Mouse (Mus musculus): ENCODE measurements at regions not wholly inside any gene's neighbourhood (a gene's known extent, or its start where the extent isn't known, plus 50 kb on each side); places are given as distances from the start of the nearest gene placed in this dataset.
"Not testable (repeated sequence)": the region's sequence is repeated elsewhere in the genome, so short reads cannot be mapped to it uniquely, and the experiment has no call there.

DNA sequence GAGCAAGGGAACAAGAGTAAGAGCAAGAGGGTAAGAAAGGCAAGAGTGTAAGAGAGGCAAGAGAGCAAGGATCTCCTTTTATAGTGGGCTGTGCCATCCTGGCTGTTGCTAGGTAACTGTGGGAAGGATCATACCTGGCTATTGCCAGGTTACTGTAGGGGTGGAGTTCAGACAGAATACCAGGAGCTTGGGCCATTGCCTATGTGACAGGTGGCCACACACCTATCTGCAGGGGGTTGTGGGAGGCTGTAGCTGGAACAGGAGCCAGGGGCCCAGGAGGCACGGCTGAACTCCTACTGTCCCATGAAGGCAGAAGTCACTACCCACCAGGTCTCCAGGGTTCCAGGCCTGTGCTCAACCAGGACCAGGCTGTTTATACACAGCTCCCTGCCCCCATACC, 1149.0 kb downstream of the 9330182O14Rik start:
- no peak for DNase-seq (ENCODE audit: low spot score in 2 of 2)

DNA sequence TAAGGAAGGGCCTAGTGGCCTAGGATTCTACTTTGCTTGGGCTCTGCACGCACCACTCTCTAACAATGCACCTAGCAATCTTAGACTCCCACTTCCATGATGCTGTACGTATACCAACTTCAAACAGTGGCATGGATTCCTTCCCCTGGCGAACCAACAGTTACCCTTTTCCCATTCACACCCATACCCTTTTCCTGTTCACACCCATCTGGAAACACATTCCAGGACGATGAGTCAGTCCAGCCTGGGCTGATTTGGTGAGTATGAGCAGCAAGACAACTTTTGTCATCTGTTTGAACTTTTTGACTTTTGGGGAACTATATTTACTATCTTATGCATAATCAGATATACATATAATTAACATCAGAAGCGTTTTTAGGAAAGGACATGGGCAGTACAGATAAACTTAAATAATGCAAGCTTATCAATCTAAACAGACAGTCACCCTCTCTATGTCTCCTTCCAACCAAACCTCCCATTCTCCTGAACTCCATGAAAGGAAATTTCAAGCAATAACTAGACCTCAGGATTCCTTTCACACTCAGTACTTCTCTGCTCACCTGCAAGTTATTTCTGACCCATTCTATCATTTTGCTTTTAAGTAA, 1152.7 kb downstream of the 9330182O14Rik start:
- DNase-seq (ENCODE audit: low spot score in 2 of 2), result no peak

DNA sequence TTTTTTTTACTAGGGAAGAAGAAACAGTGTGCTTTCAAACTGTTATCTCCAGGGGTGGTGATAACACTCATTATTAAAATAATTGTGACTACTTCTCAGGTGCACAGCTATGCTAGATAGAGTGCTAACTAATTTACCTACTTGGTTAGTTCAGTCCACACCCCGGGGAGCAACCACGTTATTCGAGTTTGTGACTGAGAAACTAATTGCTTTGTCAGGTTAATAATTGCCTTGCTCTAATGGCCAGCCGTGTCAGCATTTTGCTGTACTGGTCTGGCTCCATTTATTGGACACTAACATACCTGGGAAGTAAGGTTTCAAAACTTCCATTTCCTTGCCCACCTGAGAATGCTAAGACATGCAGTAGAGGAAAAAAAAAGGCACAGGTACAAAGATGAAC, 1163.3 kb downstream of the 9330182O14Rik start:
- no peak for DNase-seq (ENCODE audit: low spot score in 2 of 2)

DNA sequence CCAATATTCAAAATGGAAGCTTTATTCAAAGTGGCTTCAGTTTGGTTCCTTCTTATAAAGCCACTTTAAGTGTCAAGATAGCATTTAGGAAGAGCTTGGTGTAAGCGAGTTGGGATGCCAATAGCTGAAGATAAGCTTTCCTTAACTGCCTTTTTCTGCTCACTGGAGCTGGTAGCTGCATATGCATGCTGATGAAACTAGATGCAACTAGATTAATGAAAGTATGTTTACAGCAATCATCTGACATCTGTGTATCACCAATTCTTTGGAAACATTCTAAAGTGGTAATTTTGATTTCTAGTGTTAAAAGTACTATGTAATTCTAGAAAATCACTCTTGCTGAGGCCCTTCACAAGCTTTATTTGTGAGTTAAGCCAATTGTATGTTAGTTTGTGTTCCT, 1172.5 kb downstream of the 9330182O14Rik start:
- no peak for DNase-seq (ENCODE audit: low spot score in 2 of 2)

DNA sequence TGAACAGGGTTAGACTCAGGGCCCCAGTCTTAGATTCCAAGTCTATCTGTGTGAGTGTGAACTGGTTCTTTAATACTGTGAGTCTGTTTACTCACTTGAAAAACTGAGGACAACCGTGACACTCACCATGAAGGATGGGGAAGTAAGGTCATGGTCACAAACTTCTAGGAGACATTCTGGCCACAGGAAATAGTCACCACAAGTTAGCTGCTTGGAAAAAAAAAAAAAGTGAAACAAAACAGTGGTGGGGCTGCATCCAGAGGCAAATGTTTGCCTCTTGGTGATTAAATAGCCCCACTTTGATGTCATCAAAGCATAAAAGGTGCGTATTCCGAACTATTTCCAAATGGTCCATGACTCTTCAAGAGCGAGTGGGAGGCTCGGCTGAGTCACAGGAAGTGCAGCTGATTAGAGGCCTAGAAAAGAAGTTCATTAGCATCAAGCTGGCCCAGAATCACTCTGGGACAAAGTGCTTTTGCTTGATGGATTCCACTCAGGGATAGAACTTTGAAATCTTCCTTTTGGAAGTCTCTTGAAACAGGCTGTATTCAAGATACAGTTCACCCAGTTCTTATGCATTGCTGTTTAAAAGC, 1177.7 kb downstream of the 9330182O14Rik start:
- DNase-seq (ENCODE audit: low spot score in 2 of 2), result peak in 1 of 2 experiments; percentile 35

DNA sequence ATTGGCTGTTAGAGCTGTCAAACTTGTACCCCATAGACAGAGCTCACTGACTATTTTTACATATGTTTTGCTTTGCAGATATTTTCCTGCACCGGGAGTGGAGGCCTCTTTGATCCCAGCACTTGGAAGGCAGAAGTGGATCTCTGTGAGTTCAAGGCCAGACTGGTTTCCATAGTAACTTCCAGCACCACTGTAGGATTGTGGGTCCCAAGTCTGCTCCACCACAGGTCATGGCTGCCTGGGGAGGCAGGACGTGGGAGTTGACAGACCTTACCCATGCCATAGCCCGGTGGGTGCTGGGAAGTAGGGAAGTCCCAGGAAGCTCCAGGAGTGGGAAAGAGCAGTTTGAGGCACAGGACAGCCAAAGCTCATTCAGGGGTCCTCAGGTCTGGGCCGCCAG, 1180.8 kb downstream of the 9330182O14Rik start:
- no peak for DNase-seq (ENCODE audit: low spot score in 2 of 2)

DNA sequence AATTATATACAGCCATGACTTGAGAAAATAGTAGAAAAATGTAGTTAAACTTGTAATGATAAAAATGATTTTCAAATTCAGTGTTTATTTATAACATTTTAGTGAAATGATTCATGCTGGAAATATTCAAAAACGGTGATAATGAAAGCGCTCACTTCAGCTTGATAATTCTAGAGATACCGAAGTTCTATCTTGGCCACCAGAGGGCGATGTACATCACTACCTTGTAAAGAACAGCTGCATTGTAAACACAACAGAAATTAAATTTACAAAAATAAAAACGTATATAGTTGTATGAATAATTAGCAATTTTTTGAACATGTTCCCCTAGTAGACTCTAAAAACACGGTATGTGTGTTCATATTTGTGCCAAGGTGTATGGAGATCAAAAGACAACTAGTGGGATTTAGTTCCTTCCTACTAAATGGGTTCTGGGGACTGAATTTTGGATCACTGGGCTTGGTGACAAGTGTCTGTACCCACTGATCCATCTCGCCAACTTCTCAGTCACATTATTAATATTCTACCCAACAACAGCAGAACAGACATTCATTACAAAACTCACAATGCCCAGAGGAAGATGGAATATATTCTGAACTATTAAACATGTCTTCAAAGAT, 1191.6 kb downstream of the 9330182O14Rik start:
- peak; percentile 38 to 65 for DNase-seq (ENCODE audit: low spot score in 2 of 2)

DNA sequence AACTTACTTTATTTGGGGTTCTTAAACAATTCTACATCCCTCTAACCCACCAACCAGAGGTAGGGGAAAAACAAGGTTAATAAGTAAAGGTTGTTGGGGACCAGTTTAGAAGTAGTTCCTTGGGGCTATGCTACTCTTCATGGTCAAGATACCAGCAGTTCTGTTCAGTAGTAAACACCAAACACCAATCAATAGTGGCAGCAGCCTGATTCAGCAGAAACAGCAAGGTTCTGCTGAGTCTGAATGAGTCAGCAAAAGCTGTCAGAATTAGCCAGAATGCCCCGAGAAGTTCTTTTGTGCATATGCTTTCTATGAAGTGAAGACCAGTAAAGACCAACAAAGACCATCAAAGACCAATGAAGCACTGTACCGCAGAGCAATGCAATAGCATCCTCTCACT, 1195.1 kb downstream of the 9330182O14Rik start:
- DNase-seq (ENCODE audit: low spot score in 2 of 2), result no peak

DNA sequence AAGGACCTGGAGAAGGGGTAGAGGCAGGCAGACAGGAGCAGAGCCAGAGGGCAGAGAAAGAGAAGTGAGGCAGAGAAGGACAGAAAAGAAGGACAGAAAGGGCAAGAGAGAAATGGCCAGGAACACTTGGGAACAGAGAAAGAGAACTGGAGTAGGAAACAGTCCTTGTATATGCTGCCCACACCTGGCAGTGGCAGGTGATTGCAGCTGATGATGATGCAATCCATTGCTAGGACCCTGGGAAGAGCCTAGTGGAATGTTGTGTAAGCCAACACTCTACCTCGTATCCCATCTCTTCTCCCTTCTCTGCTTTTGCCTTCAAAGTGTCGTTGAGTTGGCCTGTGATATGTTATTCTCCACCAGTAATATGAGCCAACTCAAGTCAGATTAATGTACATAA, 1195.9 kb downstream of the 9330182O14Rik start:
- DNase-seq (ENCODE audit: low spot score in 2 of 2), result no peak

DNA sequence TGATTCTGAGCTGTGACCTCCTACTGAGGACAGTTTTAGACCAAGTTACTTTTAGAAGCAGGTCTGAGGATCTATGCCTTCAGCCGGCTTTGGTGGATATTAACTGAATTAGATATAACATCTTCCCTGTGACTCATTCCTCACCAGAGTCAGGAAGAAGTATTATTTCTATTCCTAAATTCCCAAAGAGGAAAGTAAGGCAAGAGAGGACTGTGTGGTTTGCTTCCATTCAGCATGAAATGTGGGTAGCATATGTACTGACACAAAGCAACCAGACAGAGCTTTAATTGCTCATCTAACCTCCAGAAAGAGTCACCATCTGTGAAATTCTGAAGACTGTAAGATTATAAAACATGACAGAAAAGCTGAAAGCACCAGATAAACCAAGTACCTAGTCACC, 1198.3 kb downstream of the 9330182O14Rik start:
- DNase-seq (ENCODE audit: low spot score in 2 of 2), result peak in 1 of 2 experiments; percentile 44

DNA sequence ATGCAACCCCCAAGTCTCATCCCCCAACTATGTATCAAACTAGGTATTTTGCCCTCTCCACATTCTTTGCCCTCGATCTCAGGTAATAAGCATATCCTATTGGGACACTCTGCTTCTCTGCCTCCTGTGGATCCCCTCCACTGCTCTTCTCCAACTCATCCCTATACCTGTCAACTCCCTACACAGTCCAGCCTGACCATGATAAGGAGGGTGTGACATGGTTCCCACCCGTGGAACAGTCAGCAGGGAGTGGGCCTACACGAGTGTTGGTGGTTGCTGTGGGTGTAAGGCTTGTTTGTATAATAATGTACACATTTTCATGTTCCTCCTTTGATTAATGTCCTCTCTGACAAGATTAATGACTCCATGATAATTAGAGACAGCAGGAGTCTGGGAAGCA, 1199.0 kb downstream of the 9330182O14Rik start:
- DNase-seq (ENCODE audit: low spot score in 2 of 2), result no peak

DNA sequence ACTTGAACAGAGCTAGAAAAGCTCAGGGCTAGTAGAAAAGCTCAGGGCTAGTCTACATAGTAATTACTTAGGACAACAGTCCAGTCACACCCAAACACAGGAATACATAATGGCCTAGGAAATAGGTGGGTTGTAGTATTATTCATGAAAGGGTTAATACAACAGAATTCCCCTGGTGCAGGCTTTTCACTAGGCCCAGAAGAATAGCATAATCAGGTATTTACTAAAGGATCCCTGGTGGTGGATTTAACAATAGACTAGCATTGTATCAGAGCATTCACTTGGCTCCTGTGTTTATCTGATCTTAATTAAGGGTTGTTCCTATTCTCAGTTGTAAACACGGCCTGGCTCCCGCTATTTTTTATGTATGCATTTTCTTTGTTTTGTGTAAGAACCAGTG, 1206.5 kb downstream of the 9330182O14Rik start:
- not testable (repeated sequence) for DNase-seq (ENCODE audit: low spot score in 2 of 2)

DNA sequence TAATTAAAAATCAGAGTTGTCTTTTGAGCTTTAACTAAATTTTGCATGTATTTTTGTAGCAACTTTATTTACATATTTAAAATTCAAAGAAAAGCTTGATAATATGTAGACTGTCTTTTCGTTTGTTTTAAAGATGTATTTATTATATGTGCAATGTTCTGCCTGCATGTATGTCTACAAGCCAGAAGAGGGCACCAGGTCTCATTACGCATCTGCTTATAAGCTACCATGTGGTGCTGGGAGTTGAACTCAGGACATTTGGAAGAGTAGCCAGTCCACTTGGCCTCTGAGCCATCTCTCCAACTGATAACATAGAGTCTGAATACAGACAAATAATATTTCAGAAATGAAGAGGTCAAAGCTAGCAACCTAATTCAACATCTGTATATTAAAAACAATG, 1211.4 kb downstream of the 9330182O14Rik start:
- DNase-seq (ENCODE audit: low spot score in 2 of 2), result no peak

DNA sequence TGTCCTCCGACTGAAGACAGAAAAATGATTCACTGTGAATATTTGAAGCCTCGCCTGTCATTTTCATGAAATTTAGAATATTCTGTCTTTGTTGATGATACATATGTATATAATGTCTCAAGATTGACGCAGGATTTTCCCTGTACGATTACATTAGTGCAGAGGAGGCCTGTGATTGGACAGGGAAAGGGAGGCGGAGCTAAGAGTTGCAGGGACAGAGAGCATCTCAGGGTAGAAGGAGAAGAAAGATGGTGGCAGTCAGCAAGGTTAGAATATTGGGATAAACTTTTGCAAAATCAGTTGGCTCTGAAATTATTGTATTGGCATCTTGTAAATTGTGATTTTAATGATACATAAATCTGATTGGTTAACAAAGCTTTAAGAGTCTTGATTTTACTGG, 1213.1 kb downstream of the 9330182O14Rik start:
- no peak for DNase-seq (ENCODE audit: low spot score in 2 of 2)

DNA sequence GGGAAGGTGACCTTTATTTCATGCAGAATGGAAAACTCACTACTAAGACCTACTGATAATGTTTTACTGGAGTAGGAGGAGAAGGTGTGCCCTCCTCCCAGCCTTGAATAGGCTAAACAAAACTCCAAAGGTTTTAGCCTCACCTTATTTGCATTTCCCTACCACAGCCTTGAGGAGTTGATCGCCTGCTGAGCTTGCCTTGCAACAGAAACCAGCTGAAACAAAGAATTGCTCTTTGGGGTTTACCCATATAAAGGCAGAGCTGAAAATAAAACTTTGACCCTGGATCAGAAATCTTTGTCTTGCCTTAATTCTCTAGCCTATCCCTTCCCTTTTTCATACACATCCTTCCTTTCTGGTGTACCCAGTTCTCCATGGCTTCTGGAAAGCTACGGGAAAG, 1218.0 kb downstream of the 9330182O14Rik start:
- no peak for DNase-seq (ENCODE audit: low spot score in 2 of 2)

DNA sequence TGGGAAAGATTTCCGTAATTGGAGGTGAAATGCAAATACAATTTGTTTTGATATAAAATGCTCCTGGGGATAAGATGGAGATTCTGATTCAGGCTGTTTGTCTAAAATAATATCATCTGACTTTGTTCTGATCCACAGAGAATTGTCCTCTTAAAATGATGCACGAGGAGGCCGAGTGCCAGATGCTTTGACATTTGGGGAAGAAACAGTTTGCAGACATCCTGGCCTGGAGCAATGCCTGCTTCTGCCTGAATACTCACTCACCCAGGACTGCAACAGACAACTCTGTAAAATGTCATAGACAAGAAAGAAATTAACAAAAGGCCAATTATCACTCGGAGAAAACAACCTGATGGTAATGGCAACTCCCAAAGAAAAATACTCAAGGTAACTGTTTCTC, 1225.1 kb downstream of the 9330182O14Rik start:
- no peak for DNase-seq (ENCODE audit: low spot score in 2 of 2)

DNA sequence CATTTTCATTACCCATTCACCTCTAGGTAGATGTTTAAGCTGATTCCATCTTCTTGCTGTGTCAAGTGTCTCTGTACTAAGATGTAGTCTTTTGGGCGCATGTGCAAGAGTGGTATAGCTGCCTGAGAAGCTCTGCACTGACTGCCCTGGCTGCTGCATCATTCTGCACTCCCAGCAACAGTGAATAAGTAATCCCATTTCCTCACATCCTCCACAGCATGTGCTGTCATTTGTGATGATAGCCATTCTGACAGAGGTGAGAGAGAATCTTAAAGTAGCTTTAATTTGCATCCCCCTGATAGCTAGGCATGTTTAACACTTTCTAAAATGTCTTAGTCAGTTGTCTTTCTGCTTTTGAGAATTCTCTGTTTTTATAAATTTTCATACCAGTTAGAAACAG, 1240.5 kb downstream of the 9330182O14Rik start:
- peak; percentile 34 to 67 for DNase-seq (ENCODE audit: low spot score in 2 of 2)

DNA sequence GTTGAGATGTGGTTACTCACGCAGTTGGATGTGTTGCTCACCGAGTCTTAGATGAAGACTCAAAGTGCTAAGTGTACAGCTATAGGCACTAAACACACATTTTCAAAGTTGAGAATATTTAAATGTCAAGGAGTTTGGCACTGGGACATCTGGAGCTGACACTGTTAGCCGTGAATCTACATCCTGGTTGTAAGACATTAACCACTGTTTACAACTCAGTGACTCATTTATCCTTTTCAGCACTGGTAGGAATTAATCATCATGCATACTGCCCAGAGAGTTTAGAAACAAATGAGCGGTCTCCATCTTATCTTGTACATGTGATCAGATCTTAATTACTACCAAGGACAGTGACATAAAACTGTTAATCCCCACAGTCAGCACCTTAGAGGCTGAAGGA, 1241.7 kb downstream of the 9330182O14Rik start:
- no peak for DNase-seq (ENCODE audit: low spot score in 2 of 2)

DNA sequence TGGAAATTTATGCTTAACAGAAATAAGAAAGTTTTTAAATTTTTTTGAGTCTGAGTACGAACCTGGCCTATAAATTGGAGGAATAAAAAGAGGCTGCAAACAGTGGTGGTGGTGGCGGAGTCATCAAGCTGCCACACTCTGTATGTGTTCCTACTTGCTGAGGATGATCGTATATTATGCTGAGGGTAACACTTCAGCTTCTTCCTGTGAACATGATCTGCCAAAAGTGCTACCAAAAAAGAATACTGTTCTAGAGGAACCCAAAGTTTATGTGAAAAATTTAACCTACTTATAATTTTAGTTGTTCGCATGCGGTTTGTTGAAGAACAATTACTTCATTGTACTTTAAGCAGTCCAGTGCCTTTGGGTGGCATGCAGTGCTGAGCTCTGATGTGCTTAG, 1245.5 kb downstream of the 9330182O14Rik start:
- DNase-seq (ENCODE audit: low spot score in 2 of 2), result peak in 1 of 2 experiments; percentile 62

DNA sequence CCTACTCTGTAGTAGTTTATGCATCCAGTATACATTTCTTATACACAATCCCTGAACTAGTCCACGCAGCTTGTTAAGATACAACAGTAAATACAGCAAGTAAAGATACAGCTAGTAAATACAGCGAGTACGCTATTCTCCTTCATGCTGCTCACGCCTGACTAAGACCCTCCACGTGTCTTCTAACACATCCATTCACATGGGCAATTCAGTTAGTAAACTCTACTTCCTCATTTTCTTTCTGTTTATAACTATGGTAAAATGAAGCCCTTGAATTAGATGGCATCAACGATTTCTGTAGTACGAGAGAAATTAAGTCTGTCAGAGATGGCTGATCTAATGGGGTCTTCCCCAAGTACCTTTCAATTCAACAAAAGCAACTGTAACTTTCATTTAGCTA, 1246.3 kb downstream of the 9330182O14Rik start:
- DNase-seq (ENCODE audit: low spot score in 2 of 2), result no peak

DNA sequence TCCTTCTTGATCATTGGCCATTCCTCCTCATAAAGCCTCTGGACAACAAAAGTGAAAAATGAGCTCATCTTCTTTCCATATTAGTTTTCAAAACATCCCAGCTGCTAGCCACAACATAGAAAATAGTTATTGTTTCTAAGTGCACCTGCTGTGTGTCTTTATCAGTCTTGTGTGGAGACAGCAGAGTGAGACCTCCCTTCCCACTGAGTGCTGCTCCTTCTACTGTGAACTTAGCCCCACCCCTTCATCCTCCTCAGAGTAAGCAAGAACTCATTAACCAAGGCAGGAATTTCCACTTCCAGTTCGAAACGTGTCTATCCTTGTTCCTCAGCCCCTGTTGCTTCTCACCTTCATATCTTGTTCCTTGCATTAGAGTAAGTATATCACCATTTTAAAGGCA, 1256.5 kb downstream of the 9330182O14Rik start:
- DNase-seq (ENCODE audit: low spot score in 2 of 2), result no peak

All from frontal cortex, postnatal 36 days (tissue).